Mouse (Mus musculus): ENCODE data around the gene Nhsl1. TPM values are rescaled to one million over a fixed set of nuclear protein-coding genes. Genes with fewer than 3 reads are reported as not detected.
A peak's percentile ranks its signal among the peaks of the same experiment; 100 is the strongest.

Gene Nhsl1
- total RNA-seq, 2 experiments from 2014 or later: 69.3 to 72.7 TPM

GRCm38 (mm10) chr10:18341444-18342196, 22.8 kb downstream of the Nhsl1 start:
- no peak for DNase-seq (ENCODE audit: low spot score in 2 of 2)

DNA sequence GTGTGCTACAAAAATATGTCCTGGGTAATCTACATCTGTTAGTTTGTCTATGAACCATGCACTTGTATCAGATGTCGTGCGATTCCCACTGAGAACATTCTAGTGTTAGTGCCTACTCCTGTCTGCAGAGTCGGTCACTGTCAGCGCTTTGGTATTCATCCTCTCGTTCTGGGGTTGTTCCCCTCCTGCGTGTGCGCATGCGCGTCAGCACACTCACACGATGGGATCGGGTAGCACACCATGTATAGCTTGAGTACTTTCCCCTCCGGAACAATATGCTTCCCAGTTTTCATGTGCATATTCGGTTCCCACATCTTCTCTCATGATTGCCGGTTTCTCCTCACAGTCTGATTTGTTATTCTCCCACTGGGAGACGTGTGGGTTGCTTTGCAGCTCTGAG, 28.4 kb downstream of the Nhsl1 start:
- no peak for DNase-seq (ENCODE audit: low spot score in 2 of 2)

DNA sequence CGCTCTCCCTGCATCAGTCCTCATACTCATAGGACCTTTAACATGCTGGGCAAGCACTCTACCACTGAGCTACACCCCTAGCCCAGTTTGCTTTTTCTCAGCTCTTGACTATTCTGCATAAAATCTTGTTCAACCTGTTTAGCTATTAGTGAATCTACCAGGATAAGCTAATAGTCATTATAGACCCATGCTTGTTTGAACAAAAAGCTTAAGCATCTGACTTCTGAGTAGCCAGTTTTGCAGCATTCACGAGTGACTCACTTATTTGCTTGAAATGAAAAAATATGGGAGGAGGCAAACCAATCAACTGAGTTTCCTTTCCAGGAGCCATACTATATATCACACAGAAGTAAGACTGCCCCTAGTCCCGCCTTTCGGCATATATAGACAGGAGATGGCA, 32.0 kb downstream of the Nhsl1 start:
- DNase-seq (ENCODE audit: low spot score in 2 of 2): no peak

DNA sequence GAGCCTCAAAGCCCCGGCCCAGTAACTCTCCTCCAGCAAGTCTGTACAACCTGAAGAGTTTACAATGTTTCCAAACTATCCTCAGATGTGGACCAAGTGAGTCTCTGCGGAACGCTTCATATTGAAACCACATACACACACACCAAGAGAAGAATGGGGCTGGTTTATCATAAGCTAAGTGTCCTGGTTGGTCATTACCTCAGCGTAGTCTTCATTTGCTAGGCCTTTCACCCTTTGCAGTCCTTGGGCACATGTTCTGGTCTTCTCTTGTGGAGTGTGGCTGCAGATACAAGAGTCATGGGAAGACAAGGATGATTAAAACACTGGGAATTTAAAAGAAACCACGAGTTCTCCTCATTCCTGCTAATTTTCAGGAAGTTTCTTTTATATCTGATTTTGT, 34.2 kb downstream of the Nhsl1 start:
- DNase-seq (ENCODE audit: low spot score in 2 of 2): no peak

DNA sequence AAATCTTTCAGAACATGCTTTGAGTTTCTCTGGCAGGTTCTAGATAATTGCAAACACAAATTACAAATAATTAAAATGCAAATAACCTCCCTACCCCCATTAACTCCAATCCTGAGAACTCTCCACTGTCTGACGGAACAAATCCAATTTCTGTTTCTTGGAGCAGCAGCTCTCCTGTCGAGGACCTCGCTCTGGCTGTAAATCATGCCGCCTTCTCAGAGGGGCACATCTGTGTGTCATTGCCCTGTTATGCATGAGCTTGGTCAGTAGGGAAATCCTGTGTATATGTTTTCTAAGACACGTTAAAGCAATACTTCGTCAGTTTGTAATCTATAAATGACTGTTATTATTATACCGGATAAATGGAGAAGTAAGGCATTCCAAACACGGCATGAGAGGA, 35.3 kb downstream of the Nhsl1 start:
- DNase-seq (ENCODE audit: low spot score in 2 of 2): no peak

GRCm38 (mm10) chr10:18356461-18356860, 37.7 kb downstream of the Nhsl1 start:
- DNase-seq (ENCODE audit: low spot score in 2 of 2): no peak

DNA sequence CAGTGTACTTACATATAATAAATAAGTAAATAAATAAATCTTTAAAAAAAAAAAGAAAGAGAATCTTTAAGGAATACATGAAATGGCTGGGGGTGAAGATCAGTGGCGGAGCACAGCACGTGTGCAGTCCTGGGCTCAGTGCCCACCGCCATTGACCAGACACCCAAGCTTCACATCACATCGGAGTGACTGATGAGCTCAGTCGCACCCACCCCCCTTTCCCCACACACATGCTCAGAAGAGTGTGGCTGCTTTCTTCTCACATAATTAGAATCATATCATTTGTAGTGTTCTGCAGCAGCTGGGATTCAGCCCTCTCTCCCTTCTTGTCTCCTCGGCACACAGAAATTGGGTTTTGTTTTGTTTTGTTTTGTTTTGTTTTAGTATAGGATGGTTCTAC, 38.4 kb downstream of the Nhsl1 start:
- DNase-seq (ENCODE audit: low spot score in 2 of 2): no peak

- no peak for DNase-seq (ENCODE audit: low spot score in 2 of 2)
Measured at GRCm38 (mm10) chr10:18358461-18358860, 39.7 kb downstream of the Nhsl1 start.

DNA sequence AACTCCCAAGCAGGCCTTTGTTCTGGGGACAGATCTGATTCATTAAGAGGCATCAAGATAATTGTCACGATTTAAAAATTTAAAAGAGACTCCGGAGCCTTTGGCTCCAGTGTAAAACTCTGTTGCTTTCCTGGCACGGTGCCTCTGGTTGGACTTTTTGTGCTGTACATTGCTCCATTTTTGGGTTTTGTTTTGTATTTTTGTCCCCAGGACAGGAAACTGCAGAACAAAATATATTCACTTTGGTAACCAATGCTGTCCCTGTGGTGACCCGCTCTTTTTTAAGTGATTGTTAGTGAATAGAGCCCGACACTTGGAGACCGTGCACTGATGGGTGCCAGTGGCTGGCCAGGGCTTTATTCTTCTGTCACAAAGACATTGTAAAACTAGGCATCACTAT, 41.4 kb downstream of the Nhsl1 start:
- peak; percentile 29 to 73 for DNase-seq (ENCODE audit: low spot score in 2 of 2)

DNA sequence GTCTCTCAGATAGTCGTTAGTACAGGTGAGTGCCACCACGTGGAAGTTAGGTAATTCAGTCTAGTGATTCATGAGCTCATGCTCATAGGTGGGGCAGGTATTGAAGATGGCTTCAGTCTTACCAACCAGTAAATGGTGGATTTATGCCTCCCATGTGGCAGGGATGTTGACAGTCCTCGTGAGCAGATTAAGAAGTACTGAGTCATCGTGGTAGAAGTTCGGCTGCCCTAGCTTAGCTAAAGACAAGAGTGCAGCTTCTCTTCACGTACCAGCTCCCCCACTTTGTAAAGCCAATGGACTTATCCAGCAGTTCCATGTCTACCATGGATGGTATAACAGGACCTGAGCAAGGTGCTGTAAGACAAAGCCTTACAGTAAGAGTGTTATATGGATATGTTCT, 46.6 kb downstream of the Nhsl1 start:
- DNase-seq (ENCODE audit: low spot score in 2 of 2): no peak

DNA sequence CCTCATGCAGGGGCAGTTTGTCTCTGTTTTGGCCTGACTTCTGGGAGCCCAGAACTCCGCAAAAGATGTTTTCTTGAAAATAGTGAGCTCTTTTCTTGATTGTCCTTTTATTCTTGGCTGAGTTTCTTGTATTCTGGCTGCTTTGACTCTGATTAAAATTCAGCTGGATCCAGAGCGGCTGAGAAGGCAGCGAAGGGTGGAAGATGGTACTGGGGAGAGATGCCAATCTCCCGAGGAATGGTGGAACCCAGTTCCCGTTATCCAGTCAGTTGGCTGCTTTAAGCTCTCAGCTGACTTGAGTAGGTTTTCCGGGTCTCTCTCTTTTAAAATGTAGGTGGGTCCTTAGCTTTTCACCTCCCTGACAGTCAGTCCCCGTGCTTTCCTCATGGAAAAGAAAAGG, 47.9 kb downstream of the Nhsl1 start:
- DNase-seq (ENCODE audit: low spot score in 2 of 2): peak; percentile 24 to 65

GRCm38 (mm10) chr10:18368111-18368510, 49.3 kb downstream of the Nhsl1 start:
- no peak for DNase-seq (ENCODE audit: low spot score in 2 of 2)

DNA sequence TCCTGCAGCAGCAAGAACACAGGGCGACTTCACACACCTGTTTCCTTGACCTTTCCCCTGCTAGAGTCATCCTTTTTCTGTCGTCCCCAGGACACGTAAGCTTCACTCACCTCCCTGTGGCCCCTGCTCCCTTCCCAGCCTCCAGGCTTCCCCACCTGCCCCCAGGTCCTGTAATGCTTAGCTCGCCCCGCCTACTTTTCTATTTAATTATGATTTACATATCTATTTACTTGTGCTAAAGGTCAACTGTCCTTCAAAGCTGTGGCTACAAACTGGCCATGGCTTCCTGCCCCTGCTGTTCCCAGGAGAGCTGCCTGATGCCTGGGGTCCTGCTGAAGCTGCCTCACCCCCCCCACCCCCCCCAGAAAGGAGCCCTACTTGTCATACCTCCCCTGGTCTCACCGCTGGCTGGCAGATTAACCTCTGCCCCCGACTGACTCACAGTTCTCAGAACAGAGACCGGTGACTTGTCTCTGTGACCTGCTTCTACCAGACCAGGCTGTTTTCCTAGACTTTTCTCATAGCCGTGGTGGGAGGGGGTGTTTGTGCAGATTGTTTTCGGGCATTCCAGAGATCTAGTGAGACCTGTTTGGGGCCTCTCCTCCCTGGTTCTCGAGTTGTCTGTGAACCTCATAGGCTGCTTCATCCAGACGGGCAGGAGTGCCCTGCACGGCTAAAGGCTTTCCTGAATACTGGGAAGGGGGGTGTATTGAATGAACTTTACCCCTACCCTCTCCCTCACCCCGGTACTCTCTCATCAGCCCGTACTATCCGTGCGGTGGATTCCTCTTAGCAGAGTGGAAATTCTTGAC, 51.9 kb downstream of the Nhsl1 start:
- DNase-seq (ENCODE audit: low spot score in 2 of 2): no peak

DNA sequence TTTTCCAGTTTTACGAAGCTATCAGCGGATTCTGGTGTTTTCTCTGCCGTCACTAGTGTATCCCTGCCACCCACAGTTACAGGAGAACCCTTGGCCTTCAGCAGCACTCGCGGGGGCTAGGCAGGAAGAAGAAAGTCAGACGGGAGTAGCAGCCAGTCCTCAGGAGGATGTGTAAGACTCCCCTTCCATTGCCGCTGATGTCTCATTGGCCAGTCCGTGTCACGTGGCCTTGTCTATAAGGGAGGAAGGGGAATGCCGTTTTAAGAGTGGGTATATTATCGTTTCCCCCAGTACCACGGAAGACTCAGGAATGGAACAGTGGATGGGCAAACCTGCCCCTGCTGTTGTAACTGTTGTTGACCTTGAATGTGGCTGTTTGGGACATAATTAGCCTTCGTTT, 53.1 kb downstream of the Nhsl1 start:
- no peak for DNase-seq (ENCODE audit: low spot score in 2 of 2)

DNA sequence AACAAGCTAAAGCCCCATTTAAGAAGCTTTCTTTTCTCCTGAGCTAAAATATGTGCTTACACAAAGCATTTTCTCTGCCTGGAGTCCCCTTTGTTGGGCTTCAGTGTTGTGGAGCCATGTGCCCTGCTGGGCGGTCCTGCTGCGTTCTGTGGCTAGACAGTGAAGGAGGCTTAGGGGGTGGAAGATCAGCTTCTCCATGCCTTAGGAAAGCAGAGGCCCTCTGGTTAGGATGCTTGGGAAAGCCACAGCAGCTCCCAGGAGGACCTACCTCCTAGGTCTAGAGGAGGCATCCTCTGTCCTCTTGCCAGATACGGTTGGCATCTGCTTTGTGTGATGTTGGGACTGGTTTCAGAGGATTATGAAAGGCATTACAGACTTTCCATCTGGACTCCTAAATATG, 56.5 kb downstream of the Nhsl1 start:
- DNase-seq (ENCODE audit: low spot score in 2 of 2): no peak

DNA sequence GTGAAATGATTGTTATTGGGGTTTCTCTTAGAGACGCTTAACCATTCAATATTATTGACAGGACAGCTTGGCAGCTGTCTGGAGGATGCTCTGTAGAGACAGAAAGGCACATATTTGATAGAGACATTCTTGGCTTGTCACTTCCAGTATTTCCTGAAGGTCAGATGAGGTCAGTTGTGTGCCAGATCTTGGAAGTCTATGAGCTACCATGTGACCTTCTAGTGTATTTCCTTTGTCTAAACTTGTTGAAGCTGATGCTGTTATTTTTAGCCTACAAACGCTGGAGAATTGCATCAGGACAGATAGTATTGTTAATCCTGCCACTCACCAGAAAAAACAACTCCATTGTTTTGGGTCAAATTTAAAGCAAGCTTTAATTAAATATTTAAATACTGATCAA, 66.0 kb downstream of the Nhsl1 start:
- DNase-seq (ENCODE audit: low spot score in 2 of 2): no peak

GRCm38 (mm10) chr10:18386224-18386623, 67.4 kb downstream of the Nhsl1 start:
- peak in 1 of 2 experiments; percentile 72 for DNase-seq (ENCODE audit: low spot score in 2 of 2)

DNA sequence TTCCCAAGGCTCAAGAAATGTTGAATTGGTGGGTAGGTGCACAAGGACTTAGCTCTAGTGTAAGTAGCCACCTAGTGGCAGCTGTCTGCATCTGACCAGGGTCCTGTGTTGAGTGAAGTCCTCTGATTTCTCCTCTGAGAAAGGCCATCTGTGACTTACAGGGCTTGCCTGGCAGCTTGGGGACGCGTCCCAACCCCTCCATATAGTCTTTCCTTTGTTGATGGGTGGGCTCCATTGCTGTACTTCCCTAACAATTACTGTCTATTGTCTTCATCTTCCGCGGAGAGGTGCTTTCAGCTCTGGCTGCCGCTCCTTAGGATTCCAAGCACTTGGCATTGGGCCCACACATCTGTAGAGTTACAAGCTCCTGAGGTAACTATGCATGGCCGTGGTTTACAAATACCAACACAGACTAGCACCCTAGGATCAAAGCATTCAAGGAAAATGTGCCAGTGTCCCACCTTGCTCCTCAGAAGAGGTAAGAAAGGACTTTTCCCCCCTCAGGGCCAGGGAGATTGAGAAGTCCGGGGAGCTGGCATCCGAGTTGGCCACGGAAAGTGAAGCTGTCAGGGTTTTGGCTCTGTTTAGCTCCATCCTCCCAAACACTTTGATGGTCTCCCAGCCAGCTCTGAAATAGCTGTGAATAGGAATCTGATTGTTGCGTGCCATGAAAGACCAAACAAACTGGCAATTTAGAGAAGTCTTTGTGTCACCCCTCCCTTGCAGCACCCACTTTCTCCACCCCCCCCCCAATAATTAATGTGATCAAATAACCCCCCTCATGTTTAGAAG, 70.2 kb downstream of the Nhsl1 start:
- DNase-seq (ENCODE audit: low spot score in 2 of 2): peak in 1 of 2 experiments; percentile 71

- no peak for DNase-seq (ENCODE audit: low spot score in 2 of 2)
Measured at GRCm38 (mm10) chr10:18390004-18390403, 71.2 kb downstream of the Nhsl1 start.

DNA sequence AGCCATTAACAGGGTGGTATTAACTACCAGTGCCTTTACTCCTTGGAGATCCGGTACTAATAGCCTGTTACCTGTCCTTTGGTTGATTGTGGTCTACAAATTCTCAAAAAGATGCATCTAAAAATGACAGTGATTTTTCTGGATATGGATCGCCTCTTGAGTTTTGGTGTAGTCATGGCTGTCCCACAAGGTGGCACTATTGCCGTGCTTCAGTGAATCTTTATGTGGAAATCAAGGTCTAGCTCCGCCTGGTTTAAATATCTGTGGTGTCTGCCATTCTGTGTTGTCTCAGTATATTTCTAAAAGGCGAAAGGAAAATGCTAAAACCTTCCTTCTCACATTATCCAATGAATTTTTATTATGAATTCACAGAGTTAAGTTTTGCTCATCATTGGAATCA, 72.8 kb downstream of the Nhsl1 start:
- DNase-seq (ENCODE audit: low spot score in 2 of 2): peak in 1 of 2 experiments; percentile 81

GRCm38 (mm10) chr10:18392268-18392667, 73.5 kb downstream of the Nhsl1 start:
- no peak for DNase-seq (ENCODE audit: low spot score in 2 of 2)

- DNase-seq (ENCODE audit: low spot score in 2 of 2): no peak
Measured at GRCm38 (mm10) chr10:18393740-18394139, 75.0 kb downstream of the Nhsl1 start.

Data from layer of hippocampus, postnatal 14 days (tissue).